Mouse (Mus musculus): ENCODE data around the gene Cyp4f16. TPM values are rescaled to one million over a fixed set of nuclear protein-coding genes. Genes with fewer than 3 reads are reported as not detected.
A peak's percentile ranks its signal among the peaks of the same experiment; 100 is the strongest.
"Not testable (repeated sequence)": the region's sequence is repeated elsewhere in the genome, so short reads cannot be mapped to it uniquely, and the experiment has no call there.

Gene Cyp4f16
- polyA plus RNA-seq, 1 experiment from 2014 or later: 15.3 TPM

- H3K4me2 ChIP-seq (replicated peaks; ENCODE audit: low read depth, low read length): no peak overlapping the region
- WGBS: 82% methylated on average over 6 of the region's 6 CpGs
- no peak for ATAC-seq (ENCODE audit: low FRiP score, low TSS enrichment)
Measured at GRCm38 (mm10) chr17:32534068-32534467, 2.3 kb upstream of the Cyp4f16 start.

DNA sequence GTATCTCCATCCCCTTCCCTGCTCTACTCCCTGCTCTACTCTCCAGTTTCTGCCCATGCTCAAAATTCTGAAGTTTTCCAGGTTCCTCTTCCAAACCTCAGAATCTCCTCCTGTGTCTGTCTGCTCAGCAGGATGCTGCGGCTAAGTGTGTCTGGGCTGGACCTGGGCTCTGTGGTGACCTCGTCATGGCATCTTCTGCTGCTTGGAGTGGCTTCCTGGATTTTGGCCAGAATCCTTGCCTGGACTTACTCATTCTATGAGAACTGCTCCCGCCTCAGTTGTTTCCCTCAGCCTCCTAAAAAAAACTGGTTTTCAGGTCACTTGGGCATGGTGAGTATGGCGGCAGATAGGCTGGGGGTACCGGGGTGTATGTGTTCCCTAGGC, 501 bp downstream of the Cyp4f16 start:
- H3K9ac ChIP-seq (ENCODE audit: low read depth, low read length): peak overlapping the region; percentile 44; the same call in 1 of the 2 replicates

More at GRCm38 (mm10) chr17:32534068-32534467, 2.3 kb upstream of the Cyp4f16 start:
- Histone ChIP-seq H3K4me3 (ENCODE audit: low read length) (no peak overlapping the region), H3K9ac (ENCODE audit: low read depth, low read length) (no peak overlapping the region), H3K9me3 (ENCODE audit: control insufficient read depth, low read length) (no peaks in the 10 kb centered on the region), H3K27me3 (ENCODE audit: control insufficient read depth, insufficient read depth, low read length) (no peaks in the 10 kb centered on the region), H3K4me1 (ENCODE audit: control insufficient read depth, insufficient read depth, low read length) (peaks cover 5% of the 10 kb centered on the region; the same call in 1 of the 2 replicates), H3K27ac (ENCODE audit: low read depth, low read length) (no peak overlapping the region), H3K36me3 (ENCODE audit: control insufficient read depth, insufficient read depth, low read length) (no peaks in the 10 kb centered on the region)

GRCm38 (mm10) chr17:32544792-32545191, 8.4 kb downstream of the Cyp4f16 start:
- not testable (repeated sequence) for H3K27ac ChIP-seq (ENCODE audit: low read depth, low read length); H3K4me2 ChIP-seq (replicated peaks; ENCODE audit: low read depth, low read length); H3K9me3 ChIP-seq (ENCODE audit: control insufficient read depth, low read length); H3K27me3 ChIP-seq (ENCODE audit: control insufficient read depth, insufficient read depth, low read length); H3K4me1 ChIP-seq (ENCODE audit: control insufficient read depth, insufficient read depth, low read length); H3K9ac ChIP-seq (ENCODE audit: low read depth, low read length); ATAC-seq (ENCODE audit: low FRiP score, low TSS enrichment); H3K4me3 ChIP-seq (ENCODE audit: low read length); H3K36me3 ChIP-seq (ENCODE audit: control insufficient read depth, insufficient read depth, low read length)
- 94% methylated on average over 5 of the region's 5 CpGs for WGBS

More for the DNA sequence above, 501 bp downstream of the Cyp4f16 start:
- peak overlapping the region; percentile 43 for H3K4me3 ChIP-seq (ENCODE audit: low read length)
- no peak overlapping the region for H3K27ac ChIP-seq (ENCODE audit: low read depth, low read length)
- H3K36me3 ChIP-seq (ENCODE audit: control insufficient read depth, insufficient read depth, low read length): no peaks in the 10 kb centered on the region
- peak overlapping the region; percentile 61 for H3K4me2 ChIP-seq (replicated peaks; ENCODE audit: low read depth, low read length)
- ATAC-seq (ENCODE audit: low FRiP score, low TSS enrichment): 0 out of 2 replicates have a peak, but pooled peaks have one; percentile 5
- no peaks in the 10 kb centered on the region for H3K27me3 ChIP-seq (ENCODE audit: control insufficient read depth, insufficient read depth, low read length)
- no peaks in the 10 kb centered on the region for H3K9me3 ChIP-seq (ENCODE audit: control insufficient read depth, low read length)
- H3K4me1 ChIP-seq (ENCODE audit: control insufficient read depth, insufficient read depth, low read length): peaks cover 5% of the 10 kb centered on the region; the same call in 1 of the 2 replicates
- 60% methylated on average over 5 of the region's 5 CpGs for WGBS

- H3K27me3 ChIP-seq (ENCODE audit: control insufficient read depth, insufficient read depth, low read length); H3K9ac ChIP-seq (ENCODE audit: low read depth, low read length); H3K27ac ChIP-seq (ENCODE audit: low read depth, low read length); H3K36me3 ChIP-seq (ENCODE audit: control insufficient read depth, insufficient read depth, low read length); H3K9me3 ChIP-seq (ENCODE audit: control insufficient read depth, low read length); ATAC-seq (ENCODE audit: low FRiP score, low TSS enrichment); H3K4me1 ChIP-seq (ENCODE audit: control insufficient read depth, insufficient read depth, low read length): not testable (repeated sequence)
- peak overlapping the region; percentile 23; the same call in 1 of the 2 replicates for H3K4me3 ChIP-seq (ENCODE audit: low read length)
- 91% methylated on average over 3 of the region's 3 CpGs for WGBS
- peak overlapping the region; percentile 41 for H3K4me2 ChIP-seq (replicated peaks; ENCODE audit: low read depth, low read length)
Measured at GRCm38 (mm10) chr17:32550377-32550776, 14.0 kb downstream of the Cyp4f16 start.

DNA sequence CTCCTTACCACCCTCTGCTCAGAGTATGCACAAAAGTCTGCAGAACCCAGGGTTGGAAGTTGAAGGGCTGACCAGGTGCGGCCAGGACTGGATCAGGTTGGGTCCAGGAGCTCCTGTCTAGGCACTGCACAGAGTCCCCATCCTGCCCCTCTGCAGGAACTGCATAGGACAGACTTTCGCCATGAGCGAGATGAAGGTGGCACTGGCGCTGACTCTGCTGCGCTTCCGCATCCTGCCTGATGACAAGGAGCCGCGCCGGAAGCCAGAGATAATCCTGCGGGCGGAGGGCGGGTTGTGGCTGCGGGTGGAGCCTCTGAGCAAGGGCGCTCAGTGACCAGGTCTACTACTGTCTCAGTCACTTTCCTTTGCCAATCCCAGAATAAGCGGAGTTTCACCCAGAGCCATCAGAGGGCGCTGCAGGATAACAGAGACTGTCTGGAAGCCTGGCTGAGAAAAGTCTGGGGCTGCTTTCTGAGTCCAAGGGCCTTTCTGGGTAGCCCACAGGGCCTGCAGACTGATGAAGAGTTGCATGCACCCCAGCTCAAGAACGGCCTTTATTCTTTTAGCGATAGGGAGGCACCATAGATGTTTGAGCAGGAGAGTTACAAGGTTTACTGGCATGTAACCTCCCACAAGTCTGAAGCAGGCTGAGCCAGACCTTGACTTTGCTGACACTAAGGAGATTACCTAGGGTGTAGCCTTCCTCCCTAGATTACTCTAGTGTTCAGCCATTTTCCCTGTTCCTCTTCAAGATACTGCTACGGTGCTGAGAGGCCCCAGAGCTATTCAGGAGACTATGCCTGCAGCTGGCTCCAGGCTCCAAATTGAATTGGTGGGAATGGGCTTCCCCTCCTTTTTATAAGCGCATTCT, 14.8 kb downstream of the Cyp4f16 start:
- no peaks in the 10 kb centered on the region for H3K4me1 ChIP-seq (ENCODE audit: control insufficient read depth, insufficient read depth, low read length)
- H3K9me3 ChIP-seq (ENCODE audit: control insufficient read depth, low read length): no peaks in the 10 kb centered on the region
- H3K27ac ChIP-seq (ENCODE audit: low read depth, low read length): no peak overlapping the region
- H3K27me3 ChIP-seq (ENCODE audit: control insufficient read depth, insufficient read depth, low read length): no peaks in the 10 kb centered on the region
- peak overlapping the region; percentile 23 for H3K4me3 ChIP-seq (ENCODE audit: low read length)
- ATAC-seq (ENCODE audit: low FRiP score, low TSS enrichment): peak; percentile 79; the same call in 1 of the 2 replicates
- peak overlapping the region; percentile 41 for H3K4me2 ChIP-seq (replicated peaks; ENCODE audit: low read depth, low read length)
- H3K9ac ChIP-seq (ENCODE audit: low read depth, low read length): no peak overlapping the region
- 14% methylated on average over 20 of the region's 20 CpGs for WGBS
- H3K36me3 ChIP-seq (ENCODE audit: control insufficient read depth, insufficient read depth, low read length): no peaks in the 10 kb centered on the region

- not testable (repeated sequence) for H3K4me3 ChIP-seq (ENCODE audit: low read length); H3K27ac ChIP-seq (ENCODE audit: low read depth, low read length); H3K4me2 ChIP-seq (replicated peaks; ENCODE audit: low read depth, low read length); H3K9me3 ChIP-seq (ENCODE audit: control insufficient read depth, low read length); H3K36me3 ChIP-seq (ENCODE audit: control insufficient read depth, insufficient read depth, low read length); H3K27me3 ChIP-seq (ENCODE audit: control insufficient read depth, insufficient read depth, low read length); ATAC-seq (ENCODE audit: low FRiP score, low TSS enrichment); H3K4me1 ChIP-seq (ENCODE audit: control insufficient read depth, insufficient read depth, low read length); H3K9ac ChIP-seq (ENCODE audit: low read depth, low read length)
- 49% methylated on average over 1 of the region's 1 CpGs for WGBS
Measured at GRCm38 (mm10) chr17:32553016-32553415, 16.7 kb downstream of the Cyp4f16 start.

DNA sequence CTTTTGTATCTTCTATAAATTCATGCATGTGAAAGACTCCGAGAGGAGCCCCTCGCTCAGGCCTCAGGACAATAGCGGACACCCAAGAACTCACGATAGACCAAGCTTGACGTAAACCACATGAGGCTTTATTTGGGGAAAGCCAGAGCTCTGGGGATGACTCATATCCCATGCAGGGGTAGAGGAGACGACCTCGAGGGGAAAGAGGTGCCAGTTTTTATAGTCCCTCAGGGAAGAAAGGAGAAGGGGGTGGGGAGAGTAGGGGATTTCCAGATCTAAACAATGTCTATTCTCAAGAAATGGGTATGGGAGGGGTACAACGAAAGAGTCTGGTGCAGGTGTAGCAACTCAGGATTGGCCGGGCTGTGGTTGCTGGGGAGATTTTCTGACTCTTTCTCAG, 18.0 kb downstream of the Cyp4f16 start:
- not testable (repeated sequence) for H3K4me1 ChIP-seq (ENCODE audit: control insufficient read depth, insufficient read depth, low read length); H3K9ac ChIP-seq (ENCODE audit: low read depth, low read length); ATAC-seq (ENCODE audit: low FRiP score, low TSS enrichment); H3K36me3 ChIP-seq (ENCODE audit: control insufficient read depth, insufficient read depth, low read length); H3K4me2 ChIP-seq (replicated peaks; ENCODE audit: low read depth, low read length); H3K27ac ChIP-seq (ENCODE audit: low read depth, low read length); H3K9me3 ChIP-seq (ENCODE audit: control insufficient read depth, low read length); H3K27me3 ChIP-seq (ENCODE audit: control insufficient read depth, insufficient read depth, low read length); H3K4me3 ChIP-seq (ENCODE audit: low read length)
- WGBS: 81% methylated on average over 9 of the region's 9 CpGs

GRCm38 (mm10) chr17:32563301-32563700, 26.9 kb downstream of the Cyp4f16 start:
- not testable (repeated sequence) for H3K4me3 ChIP-seq (ENCODE audit: low read length); ATAC-seq (ENCODE audit: low FRiP score, low TSS enrichment); H3K36me3 ChIP-seq (ENCODE audit: control insufficient read depth, insufficient read depth, low read length); H3K4me2 ChIP-seq (replicated peaks; ENCODE audit: low read depth, low read length); H3K27ac ChIP-seq (ENCODE audit: low read depth, low read length); H3K9me3 ChIP-seq (ENCODE audit: control insufficient read depth, low read length); H3K4me1 ChIP-seq (ENCODE audit: control insufficient read depth, insufficient read depth, low read length); H3K9ac ChIP-seq (ENCODE audit: low read depth, low read length); H3K27me3 ChIP-seq (ENCODE audit: control insufficient read depth, insufficient read depth, low read length)
- WGBS: 83% methylated on average over 2 of the region's 2 CpGs

DNA sequence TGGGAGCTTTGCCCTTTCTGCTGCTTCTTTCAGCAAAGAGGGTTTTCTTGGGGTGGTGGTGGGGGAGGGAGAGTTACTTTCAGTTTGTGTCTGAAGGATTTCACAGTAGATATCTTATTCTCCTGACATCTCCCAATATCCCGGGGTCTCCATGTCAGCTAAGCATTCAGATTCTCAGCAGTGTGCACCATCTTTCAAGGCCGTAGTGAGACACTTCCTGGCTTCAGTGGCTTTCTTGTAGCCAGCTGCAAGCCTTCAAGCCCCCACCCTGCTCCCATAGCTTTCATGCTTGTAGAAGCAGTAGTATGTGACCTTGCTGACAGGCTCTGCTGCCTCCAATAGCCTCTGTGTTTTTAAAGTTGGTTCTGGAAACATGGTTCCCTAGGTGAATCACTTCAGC, 36.9 kb downstream of the Cyp4f16 start:
- not testable (repeated sequence) for H3K9me3 ChIP-seq (ENCODE audit: control insufficient read depth, low read length); H3K4me1 ChIP-seq (ENCODE audit: control insufficient read depth, insufficient read depth, low read length); H3K27me3 ChIP-seq (ENCODE audit: control insufficient read depth, insufficient read depth, low read length); H3K4me3 ChIP-seq (ENCODE audit: low read length); ATAC-seq (ENCODE audit: low FRiP score, low TSS enrichment); H3K9ac ChIP-seq (ENCODE audit: low read depth, low read length); H3K4me2 ChIP-seq (replicated peaks; ENCODE audit: low read depth, low read length); H3K36me3 ChIP-seq (ENCODE audit: control insufficient read depth, insufficient read depth, low read length); H3K27ac ChIP-seq (ENCODE audit: low read depth, low read length)
- 55% methylated on average over 2 of the region's 2 CpGs for WGBS
